Mouse (Mus musculus) forebrain, embryonic 11.5 days (tissue): Measurements from ENCODE around the gene Thra. TPM values are rescaled to one million over a fixed set of nuclear protein-coding genes. Genes with fewer than 3 reads are reported as not detected.

Source experiments
- ATAC-seq: fragments of 200-750 bp; cut with Nextera tagmentation; replicated peaks from 2 replicates; pipeline ENCODE4 v1.8.0; 2017; ENCODE audit warnings: moderate TSS enrichment; ENCODE audit not compliant: low FRiP score
- DNase-seq: peaks from one replicate; pipeline ENCODE4 v3.0.0-alpha.2; 2017; ENCODE audit warnings: low spot score
- H3K27ac ChIP-seq: fragments of 300-500 bp; sonication (generic); 2 replicates; pipeline ENCODE4 v1.5.1; 2014; ENCODE audit warnings: low read depth, low read length
- H3K27me3 ChIP-seq: fragments of 300-500 bp; sonication (generic); 2 replicates; pipeline ENCODE4 v1.6.1; 2014; ENCODE audit warnings: mild to moderate bottlenecking, low read length, mixed read lengths; ENCODE audit not compliant: control insufficient read depth, insufficient read depth
- H3K36me3 ChIP-seq: fragments of 300-500 bp; sonication (generic); 2 replicates; pipeline ENCODE4 v1.6.1; 2014; ENCODE audit warnings: mild to moderate bottlenecking, low read length, moderate library complexity, mixed read lengths; ENCODE audit not compliant: control insufficient read depth, insufficient read depth
- H3K4me1 ChIP-seq: fragments of 300-500 bp; sonication (generic); replicated peaks from 2 replicates; pipeline ENCODE4 v1.6.1; 2014; ENCODE audit warnings: low read length, mixed read lengths; ENCODE audit not compliant: control insufficient read depth, insufficient read depth
- H3K4me2 ChIP-seq: fragments of 300-500 bp; sonication (generic); 2 replicates; pipeline ENCODE4 v1.6.1; 2014; ENCODE audit warnings: low read depth, mild to moderate bottlenecking, low read length, moderate library complexity, mixed read lengths; ENCODE audit not compliant: severe bottlenecking
- H3K4me3 ChIP-seq: fragments of 300-500 bp; sonication (generic); 2 replicates; pipeline ENCODE4 v1.5.1; 2014; ENCODE audit warnings: low read depth, low read length
- H3K9ac ChIP-seq: fragments of 300-500 bp; sonication (generic); 2 replicates; pipeline ENCODE4 v1.6.1; 2014; ENCODE audit warnings: low read length
- H3K9me3 ChIP-seq: fragments of 300-500 bp; sonication (generic); 2 replicates; pipeline ENCODE4 v1.6.1; 2016; ENCODE audit warnings: low read length, mixed read lengths; ENCODE audit not compliant: control insufficient read depth
- WGBS: fragments of 180-500 bp; shearing (Covaris S2); extraction: QIAGEN DNeasy Blood & Tissue Kit; methylation state at CpG from one replicate; pipeline ENCODE4 v1.1.7; 2014; 5-methylcytosine and 5-hydroxymethylcytosine counted together
- polyA plus RNA-seq: library from polyadenylated mRNA; unstranded; fragments of >200 nt; fragmentation: Nextera tagmentation; extraction: Ambion mirVana; gene quantifications from 2 replicates; pipeline ENCODE4 v1.2.1, GENCODE M21; 2014

Gene Thra
- polyA plus RNA-seq, 1 experiment from 2014 or later: 35.9 TPM

DNA sequence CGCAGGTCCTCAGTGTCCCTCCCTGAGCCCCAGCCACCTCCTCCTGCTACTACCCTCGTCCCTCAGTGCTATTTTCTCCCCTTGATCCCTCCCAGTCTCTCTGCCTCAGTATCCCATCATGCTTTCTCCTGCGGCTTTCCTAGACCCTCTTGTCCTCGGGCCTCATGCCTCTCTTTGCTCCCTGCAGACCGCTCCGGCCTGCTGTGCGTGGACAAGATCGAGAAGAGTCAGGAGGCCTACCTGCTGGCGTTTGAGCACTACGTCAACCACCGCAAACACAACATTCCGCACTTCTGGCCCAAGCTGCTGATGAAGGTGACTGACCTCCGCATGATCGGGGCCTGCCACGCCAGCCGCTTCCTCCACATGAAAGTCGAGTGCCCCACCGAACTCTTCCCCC, 23.7 kb downstream of the Thra start:
- 84% methylated on average over 18 of the region's 18 CpGs for WGBS
- Histone ChIP-seq H3K9me3 (no peaks in the 10 kb centered on the region), H3K36me3 (no peaks in the 10 kb centered on the region), H3K27me3 (no peaks in the 10 kb centered on the region), H3K4me2 (no peak overlapping the region), H3K27ac (no peak overlapping the region), H3K4me1 (peaks cover 26% of the 10 kb centered on the region), H3K4me3 (no peak overlapping the region), H3K9ac (no peak overlapping the region)
- peak; percentile 42 for DNase-seq
- no peak for ATAC-seq

DNA sequence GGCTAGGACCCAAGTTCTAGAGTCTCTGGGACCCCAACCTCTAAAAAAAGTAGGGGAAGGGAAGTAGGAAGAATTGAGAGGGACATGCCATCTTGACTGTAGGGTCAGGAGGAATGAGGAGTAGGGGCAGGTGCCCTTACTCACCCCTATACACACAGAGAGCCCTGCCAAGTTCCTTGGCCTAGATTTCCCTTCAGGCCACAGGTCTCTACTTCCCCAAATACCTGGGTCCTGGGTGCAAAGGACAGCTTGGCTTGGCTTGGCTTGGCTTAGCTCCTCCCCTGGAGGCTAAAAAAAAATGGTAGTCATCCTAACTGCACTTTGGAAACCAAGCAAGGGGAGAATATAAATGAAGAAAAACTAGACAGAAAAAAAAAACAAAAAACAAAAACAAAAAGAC, 24.3 kb downstream of the Thra start:
- H3K36me3 ChIP-seq: no peaks in the 10 kb centered on the region
- peaks cover 26% of the 10 kb centered on the region for H3K4me1 ChIP-seq
- no peak overlapping the region for H3K4me3 ChIP-seq
- no peaks in the 10 kb centered on the region for H3K9me3 ChIP-seq
- no peak overlapping the region for H3K9ac ChIP-seq
- no peak overlapping the region for H3K27ac ChIP-seq
- ATAC-seq (no peak), DNase-seq (peak; percentile 25)
- H3K4me2 ChIP-seq: no peak overlapping the region
- no peaks in the 10 kb centered on the region for H3K27me3 ChIP-seq

DNA sequence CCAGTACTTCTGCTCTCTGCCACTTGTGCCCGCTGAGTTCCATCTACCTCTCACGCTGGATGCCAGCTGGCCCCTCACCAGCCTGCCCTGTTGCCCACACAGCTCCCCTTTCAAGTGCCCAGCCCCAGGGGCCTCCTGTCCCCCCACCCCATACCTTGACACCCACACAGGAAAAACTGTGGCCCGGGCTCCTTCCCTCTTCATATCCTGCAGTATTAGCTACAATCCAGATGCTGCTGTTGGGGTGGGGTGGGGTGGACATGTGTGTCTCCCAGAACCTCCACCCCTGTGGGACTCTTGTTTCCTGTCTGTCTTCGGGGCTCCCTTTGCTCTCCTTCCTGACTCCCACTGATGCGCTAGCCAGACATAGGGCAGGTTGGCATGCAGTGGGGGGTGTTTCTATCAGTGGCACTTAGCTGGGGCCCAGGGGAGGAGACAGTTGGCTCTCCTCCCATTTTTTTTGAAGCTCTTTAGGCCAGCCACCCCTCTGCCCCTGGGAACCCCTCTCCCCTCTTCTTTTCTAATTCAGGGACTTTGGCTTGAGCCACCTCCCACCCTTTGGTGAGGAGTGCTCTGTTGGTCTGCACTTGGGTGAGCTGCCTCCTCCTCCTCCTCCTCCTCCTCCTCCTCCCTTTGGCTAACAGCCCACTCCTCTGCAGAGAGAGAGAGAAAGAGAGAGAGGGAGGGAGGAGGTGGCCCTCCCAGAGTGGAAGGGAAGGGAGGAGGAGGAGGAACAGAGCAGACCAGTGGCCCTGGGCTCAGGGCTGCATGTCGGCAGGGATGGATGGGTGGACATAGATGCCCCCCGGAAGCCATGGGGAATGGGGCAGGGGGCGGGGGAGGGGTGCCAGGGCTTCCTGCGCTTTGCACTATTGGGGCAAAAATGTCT, 25.2 kb downstream of the Thra start:
- Histone ChIP-seq H3K4me3 (no peak overlapping the region), H3K36me3 (no peaks in the 10 kb centered on the region), H3K9me3 (no peaks in the 10 kb centered on the region), H3K9ac (no peak overlapping the region), H3K27ac (0 out of 2 replicates have a peak overlapping the region, but pooled peaks have one; percentile 18), H3K27me3 (no peaks in the 10 kb centered on the region), H3K4me2 (no peak overlapping the region), H3K4me1 (peaks cover 26% of the 10 kb centered on the region)
- DNase-seq (peak; percentile 59), ATAC-seq (no peak)
- WGBS: 54% methylated on average over 6 of the region's 9 CpGs

DNA sequence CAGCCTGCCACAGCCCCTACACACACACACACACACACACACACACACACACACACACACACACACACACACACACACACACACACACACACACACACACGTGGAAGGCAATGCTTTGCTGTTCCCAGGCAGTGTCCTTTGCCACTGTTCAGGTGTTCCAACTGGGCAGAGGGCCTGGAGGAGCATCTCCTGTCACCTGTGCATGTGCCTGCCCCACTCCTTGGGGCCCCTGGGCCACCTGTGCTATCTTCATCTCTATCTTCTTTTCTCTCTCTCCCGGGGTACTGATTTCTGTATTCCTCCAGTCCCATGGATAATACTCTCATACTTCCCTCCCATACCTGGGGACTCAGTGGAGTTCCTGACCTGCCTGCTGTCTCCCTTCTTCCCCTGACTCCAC, 25.9 kb downstream of the Thra start:
- H3K27ac ChIP-seq: no peak overlapping the region
- WGBS: 35% methylated on average over 2 of the region's 2 CpGs
- no peaks in the 10 kb centered on the region for H3K9me3 ChIP-seq
- DNase-seq (peak; percentile 30), ATAC-seq (no peak)
- H3K36me3 ChIP-seq: no peaks in the 10 kb centered on the region
- no peaks in the 10 kb centered on the region for H3K27me3 ChIP-seq
- H3K9ac ChIP-seq: no peak overlapping the region
- peaks cover 26% of the 10 kb centered on the region for H3K4me1 ChIP-seq
- H3K4me2 ChIP-seq: no peak overlapping the region
- H3K4me3 ChIP-seq: no peak overlapping the region

DNA sequence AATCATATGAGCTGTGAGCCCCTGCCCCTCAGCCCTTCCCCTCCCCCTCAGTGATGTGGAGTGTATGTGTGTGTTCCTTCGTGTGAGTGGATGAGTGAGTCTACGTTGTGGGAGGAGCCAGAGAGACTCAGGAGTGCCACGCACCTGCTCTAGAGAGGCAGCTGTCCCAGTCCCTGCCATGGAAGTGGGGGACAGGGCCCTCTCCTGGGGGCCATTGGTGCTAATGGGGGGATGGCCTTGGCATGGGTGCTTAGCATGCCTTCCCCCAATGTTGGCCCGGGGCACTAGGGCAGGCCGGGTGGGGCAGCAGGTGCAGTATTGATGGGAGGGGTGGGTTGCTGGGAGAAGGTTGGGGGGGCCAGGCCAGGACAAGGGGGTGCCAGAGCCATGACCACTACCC, 26.4 kb downstream of the Thra start:
- DNase-seq (peak; percentile 58), ATAC-seq (peak; percentile 6; the same call in 1 of the 2 replicates)
- Histone ChIP-seq H3K4me2 (no peak overlapping the region), H3K4me1 (peaks cover 26% of the 10 kb centered on the region), H3K27ac (peak overlapping the region; percentile 25; the same call in 1 of the 2 replicates), H3K9ac (peak overlapping the region; percentile 32; the same call in 1 of the 2 replicates), H3K4me3 (no peak overlapping the region), H3K36me3 (no peaks in the 10 kb centered on the region), H3K9me3 (no peaks in the 10 kb centered on the region), H3K27me3 (no peaks in the 10 kb centered on the region)
- WGBS: 55% methylated on average over 5 of the region's 5 CpGs

DNA sequence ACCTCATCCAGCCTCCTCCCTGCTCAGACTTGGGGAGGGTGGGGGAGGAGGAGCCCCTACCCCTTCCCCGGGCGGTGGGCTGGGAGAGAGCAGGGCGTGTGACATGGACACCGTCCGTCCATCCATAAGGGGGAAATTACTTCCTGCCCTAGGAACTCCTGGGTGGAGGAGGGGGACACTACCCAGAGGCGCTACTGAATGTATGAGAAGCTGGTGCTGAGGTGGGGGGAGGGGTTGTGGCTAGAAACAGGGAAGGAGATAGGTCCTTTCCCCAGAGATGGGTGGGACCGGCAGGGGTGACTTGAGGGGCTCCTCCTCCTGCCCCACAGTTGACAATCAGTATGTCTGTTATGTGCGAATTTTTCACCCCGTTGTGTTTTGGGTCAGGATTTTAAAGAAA, 26.8 kb downstream of the Thra start:
- H3K36me3 ChIP-seq: no peaks in the 10 kb centered on the region
- peak; percentile 65 for DNase-seq
- peaks cover 26% of the 10 kb centered on the region for H3K4me1 ChIP-seq

DNA sequence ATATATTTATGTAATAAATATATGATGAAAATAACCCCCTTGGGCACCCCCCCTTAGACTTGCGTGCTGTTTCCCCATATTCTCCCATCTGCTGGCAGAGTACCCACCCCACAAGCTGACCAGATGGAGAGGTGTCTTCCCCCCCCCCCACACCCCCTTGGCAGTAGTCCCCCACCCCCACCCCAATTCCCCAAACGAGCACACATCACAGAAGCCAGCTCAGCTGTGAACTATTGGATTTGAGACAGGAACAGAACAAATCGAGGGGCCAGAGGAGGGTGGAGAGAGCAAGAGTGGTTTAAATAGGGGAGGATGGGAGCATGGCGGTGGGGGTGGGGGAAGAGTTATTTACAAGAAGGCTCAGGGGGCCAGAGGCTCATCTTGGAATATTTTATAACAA, 27.3 kb downstream of the Thra start:
- peaks cover 26% of the 10 kb centered on the region for H3K4me1 ChIP-seq
- WGBS: 20% methylated on average over 4 of the region's 4 CpGs
- H3K36me3 ChIP-seq: no peaks in the 10 kb centered on the region
- no peaks in the 10 kb centered on the region for H3K9me3 ChIP-seq
- H3K27me3 ChIP-seq: no peaks in the 10 kb centered on the region
- no peak overlapping the region; the same call in 1 of the 2 replicates for H3K27ac ChIP-seq
- peak; percentile 51 for DNase-seq
- H3K4me2 ChIP-seq: peak overlapping the region; percentile 47
- peak; percentile 28; the same call in 1 of the 2 replicates for ATAC-seq
- peak overlapping the region; percentile 8; the same call in 1 of the 2 replicates for H3K4me3 ChIP-seq
- peak overlapping the region; percentile 30 for H3K9ac ChIP-seq

More for the DNA sequence above, 26.8 kb downstream of the Thra start:
- H3K27ac ChIP-seq: peak overlapping the region; percentile 25
- H3K27me3 ChIP-seq: no peaks in the 10 kb centered on the region
- H3K4me3 ChIP-seq: no peak overlapping the region
- H3K4me2 ChIP-seq: 0 out of 2 replicates have a peak overlapping the region, but pooled peaks have one; percentile 18
- H3K9ac ChIP-seq: peak overlapping the region; percentile 32
- no peaks in the 10 kb centered on the region for H3K9me3 ChIP-seq
- ATAC-seq: peak; percentile 54; the same call in 1 of the 2 replicates
- WGBS: 31% methylated on average over 9 of the region's 9 CpGs

DNA sequence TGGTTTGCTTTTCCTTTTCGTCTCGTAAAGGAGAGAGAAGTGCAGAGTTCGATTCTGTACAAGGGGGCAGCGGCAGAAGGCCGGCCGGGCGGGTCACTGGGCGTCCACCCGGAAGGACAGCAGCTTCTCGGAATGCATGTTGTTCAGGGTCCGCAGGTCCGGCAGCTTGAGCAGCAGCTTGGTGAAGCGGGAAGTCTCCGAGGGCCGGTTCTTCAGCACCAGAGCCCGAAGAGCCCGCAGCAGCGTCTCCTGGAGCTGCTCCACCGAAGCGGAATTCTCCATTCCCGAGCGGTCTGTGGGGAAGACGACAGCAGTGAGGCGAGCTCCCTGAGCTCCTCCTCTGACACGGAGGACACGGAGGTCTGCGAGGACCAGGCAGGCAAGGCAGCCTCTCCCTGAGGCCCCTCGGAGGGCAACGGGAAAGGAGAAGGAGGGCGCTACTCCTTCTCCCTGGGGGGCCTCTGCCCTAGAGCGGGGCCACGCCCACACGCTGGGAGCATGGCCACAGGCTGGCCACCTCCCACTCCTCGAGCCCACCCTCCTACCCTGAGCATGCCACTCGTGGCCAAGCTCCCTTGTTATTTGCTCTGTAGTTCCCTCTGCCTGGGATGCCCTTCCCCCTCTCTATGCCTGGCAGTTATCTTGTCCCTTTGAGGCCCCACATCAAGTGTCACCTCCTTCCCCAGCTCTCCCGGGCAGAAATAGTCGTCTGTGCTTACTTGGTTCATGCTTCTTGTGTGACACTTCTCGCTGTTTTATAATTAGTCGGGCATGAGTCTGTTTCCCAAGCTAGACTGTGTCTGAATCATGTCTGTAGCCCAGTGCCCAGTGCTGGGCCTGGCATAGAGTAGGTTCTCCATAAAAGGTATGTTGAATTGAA, 27.9 kb downstream of the Thra start:
- WGBS: 30% methylated on average over 39 of the region's 39 CpGs
- H3K4me1 ChIP-seq: peaks cover 26% of the 10 kb centered on the region
- no peaks in the 10 kb centered on the region for H3K27me3 ChIP-seq
- no peaks in the 10 kb centered on the region for H3K36me3 ChIP-seq
- H3K4me3 ChIP-seq: peak overlapping the region; percentile 8; the same call in 1 of the 2 replicates
- no peaks in the 10 kb centered on the region for H3K9me3 ChIP-seq
- H3K4me2 ChIP-seq: peak overlapping the region; percentile 47
- no peak overlapping the region; the same call in 1 of the 2 replicates for H3K27ac ChIP-seq
- ATAC-seq: no peak
- H3K9ac ChIP-seq: peak overlapping the region; percentile 30
- peak; percentile 54 for DNase-seq
